Mouse (Mus musculus) heart, postnatal 0 days (tissue): Measurements from ENCODE around the gene Nanos1.

Experiments used
- CTCF ChIP-seq: IDR thresholded peaks from 2 replicates; pipeline ENCODE4 v1.5.1; 2016; ENCODE audit warnings: antibody characterized with exemption, control low read depth, low read depth
- EP300 ChIP-seq: IDR thresholded peaks from 2 replicates; pipeline ENCODE4 v1.6.1; 2016; ENCODE audit warnings: antibody characterized with exemption, low read depth

DNA sequence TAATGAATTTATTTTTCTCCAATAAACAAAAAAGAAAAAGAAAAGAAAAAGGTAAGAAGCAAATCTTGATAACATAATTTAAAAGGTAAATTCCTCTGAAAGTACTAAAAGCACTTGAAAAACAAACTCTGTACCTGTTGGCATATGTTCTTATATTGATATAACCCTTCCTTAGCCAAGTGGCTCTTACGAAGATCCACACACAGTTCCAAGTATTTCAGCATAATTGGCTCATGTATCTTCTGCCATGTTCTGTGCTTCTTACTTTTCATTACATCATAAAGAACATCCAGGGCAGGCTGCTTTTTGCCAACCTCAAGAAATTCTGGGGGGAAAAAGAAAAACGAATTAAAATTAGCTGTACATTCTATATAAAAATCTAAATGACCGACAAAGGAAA is 26.2 kb downstream of the Nanos1 start:
- TF ChIP-seq EP300 (no peak), CTCF (no peak)
